Mouse (Mus musculus): Measurements from ENCODE around the gene Gm30191.

DNA sequence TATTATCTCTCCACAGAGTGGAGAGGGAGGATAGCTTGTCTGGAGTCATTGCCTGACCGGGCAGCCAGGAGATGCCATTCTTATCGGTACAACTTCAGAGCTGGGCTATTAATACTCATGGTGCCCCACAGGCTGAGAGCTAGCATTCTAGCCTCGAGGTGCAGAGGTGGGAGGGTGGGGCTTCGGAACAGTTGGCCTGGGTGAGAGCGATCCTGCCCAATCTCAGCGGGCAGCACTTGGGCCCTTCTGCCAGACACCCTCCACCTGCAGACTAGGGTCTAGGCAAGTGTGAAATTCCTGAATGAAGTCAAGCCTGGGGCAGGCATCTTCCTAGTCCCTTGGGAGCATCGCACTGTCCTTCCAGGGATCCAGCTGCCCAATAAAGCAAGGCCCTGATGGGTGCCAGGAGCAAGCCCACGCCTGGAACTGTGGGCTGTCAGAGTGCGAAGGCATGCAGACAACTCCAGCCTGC lies 47.0 kb downstream of the Gm30191 start:
- TF ChIP-seq CTCF (IDR thresholded peaks at IDR 0.05; ENCODE audit: low read depth, low read length): no peak
- TF ChIP-seq EP300 (IDR thresholded peaks at IDR 0.05; ENCODE audit: insufficient read depth, low read depth, low read length): no peak
- no peak for TF ChIP-seq POLR2A (IDR thresholded peaks at IDR 0.05; ENCODE audit: insufficient read depth, low read length)

Measured in ES-Bruce4 (cell line).